Mouse (Mus musculus) thymus, postnatal 25 days (tissue): Measurements from ENCODE around the gene Wdr45.

Experiments used
- DNase-seq: peaks from one replicate; pipeline ENCODE4 v3.0.0; 2022

Gene Wdr45

GRCm38 (mm10) chrX:7722282-7722611 is 8.1 kb downstream of the Wdr45 start:
- no peak for DNase-seq

- no peak for DNase-seq
Observed at GRCm38 (mm10) chrX:7722691-7723090, 8.6 kb downstream of the Wdr45 start.

GRCm38 (mm10) chrX:7724135-7724534 is 10.0 kb downstream of the Wdr45 start:
- DNase-seq: no peak

GRCm38 (mm10) chrX:7725841-7726240 is 11.7 kb downstream of the Wdr45 start:
- no peak for DNase-seq

GRCm38 (mm10) chrX:7727176-7727575 is 13.0 kb downstream of the Wdr45 start:
- no peak for DNase-seq

- peak; percentile 72 for DNase-seq
Observed at GRCm38 (mm10) chrX:7728215-7728921, 14.2 kb downstream of the Wdr45 start, which contains the start of gene Praf2. Praf2 (plus strand) TSS chrX:7728439.

- no peak for DNase-seq
Observed at GRCm38 (mm10) chrX:7728922-7729265, 14.8 kb downstream of the Wdr45 start.

- DNase-seq: peak; percentile 84
Observed at GRCm38 (mm10) chrX:7733571-7734156, 19.5 kb downstream of the Wdr45 start.

GRCm38 (mm10) chrX:7739336-7740081 is 25.4 kb downstream of the Wdr45 start:
- DNase-seq: no peak

GRCm38 (mm10) chrX:7740082-7740819 is 26.1 kb downstream of the Wdr45 start:
- DNase-seq: no peak

- no peak for DNase-seq
Observed at GRCm38 (mm10) chrX:7741103-7741502, 27.0 kb downstream of the Wdr45 start.

- DNase-seq: no peak
Observed at GRCm38 (mm10) chrX:7743470-7743869, 29.3 kb downstream of the Wdr45 start.

- no peak for DNase-seq
Observed at GRCm38 (mm10) chrX:7744940-7745339, 30.8 kb downstream of the Wdr45 start.

- no peak for DNase-seq
Observed at GRCm38 (mm10) chrX:7745429-7745828, 31.3 kb downstream of the Wdr45 start.

GRCm38 (mm10) chrX:7750432-7751116 is 36.4 kb downstream of the Wdr45 start, which contains the start of gene Ccdc120:
Ccdc120 (minus strand) TSS chrX:7750905.
- DNase-seq: peak; percentile 31

GRCm38 (mm10) chrX:7753627-7754026 is 39.5 kb downstream of the Wdr45 start:
- peak; percentile 41 for DNase-seq

GRCm38 (mm10) chrX:7762137-7762920 is 48.2 kb downstream of the Wdr45 start, which contains the start of gene Tfe3:
Tfe3 (plus strand) TSS chrX:7762560.
- DNase-seq: peak; percentile 79

GRCm38 (mm10) chrX:7762921-7763197 is 48.7 kb downstream of the Wdr45 start:
- DNase-seq: no peak

- peak; percentile 10 for DNase-seq
Observed at GRCm38 (mm10) chrX:7763631-7764393, 49.7 kb downstream of the Wdr45 start.

GRCm38 (mm10) chrX:7764657-7765280 is 50.6 kb downstream of the Wdr45 start:
- no peak for DNase-seq

GRCm38 (mm10) chrX:7765281-7765670 is 51.1 kb downstream of the Wdr45 start:
- DNase-seq: no peak
